Mouse (Mus musculus) thymus, adult 2 months (tissue): ENCODE measurements at regions not wholly inside any gene's neighbourhood (a gene's known extent, or its start where the extent isn't known, plus 50 kb on each side); places are given as distances from the start of the nearest gene placed in this dataset.

Experiments
- CTCF ChIP-seq: fragments of 200-500 bp; IDR thresholded peaks from 2 replicates; pipeline ENCODE4 v1.5.1; 2012; ENCODE audit warnings: mild to moderate bottlenecking, control low read depth, low read length, moderate library complexity, borderline replicate concordance; ENCODE audit not compliant: control insufficient read depth, poor library complexity, insufficient read depth; ENCODE audit errors: extremely low read depth
- POLR2A ChIP-seq: fragments of 200-500 bp; IDR thresholded peaks from 2 replicates; pipeline ENCODE4 v1.6.1; 2012; ENCODE audit warnings: mild to moderate bottlenecking, low read length, control low read depth, moderate library complexity; ENCODE audit not compliant: control insufficient read depth, poor library complexity, insufficient read depth; ENCODE audit errors: extremely low read depth

DNA sequence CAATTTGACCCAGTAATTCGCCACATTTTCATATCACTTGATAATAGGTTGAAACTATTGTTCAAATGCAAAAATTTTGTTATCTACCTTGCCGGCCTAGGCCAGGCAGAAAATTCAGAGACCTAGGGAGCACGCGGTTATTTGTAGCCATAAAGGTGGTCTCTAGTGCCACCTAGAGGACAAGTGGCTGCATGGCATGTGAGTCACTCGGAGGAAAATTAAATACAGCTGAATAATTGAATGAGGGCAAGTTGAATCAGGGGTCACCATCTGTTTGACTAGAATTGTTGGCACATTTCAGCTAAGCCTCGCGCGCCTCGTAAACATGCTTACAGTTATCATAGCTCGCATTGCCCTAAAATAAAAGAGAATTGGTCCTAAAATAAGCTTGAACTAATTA lies 427.4 kb downstream of the Zfp536 start:
- TF ChIP-seq CTCF (no peak), POLR2A (no peak)
